Mouse (Mus musculus) liver, postnatal 0 days (tissue): Measurements from ENCODE around the gene Rab2b.
"Not testable (repeated sequence)": the region's sequence is repeated elsewhere in the genome, so short reads cannot be mapped to it uniquely, and the experiment has no call there.

Experiments used
- CTCF ChIP-seq: sonication (generic); IDR thresholded peaks from 2 replicates; pipeline ENCODE4 v1.5.1; 2016; ENCODE audit warnings: antibody characterized with exemption, low read depth
- EP300 ChIP-seq: IDR thresholded peaks from 2 replicates; pipeline ENCODE4 v1.6.1; 2016; ENCODE audit warnings: antibody characterized with exemption, low read depth, mild to moderate bottlenecking

DNA sequence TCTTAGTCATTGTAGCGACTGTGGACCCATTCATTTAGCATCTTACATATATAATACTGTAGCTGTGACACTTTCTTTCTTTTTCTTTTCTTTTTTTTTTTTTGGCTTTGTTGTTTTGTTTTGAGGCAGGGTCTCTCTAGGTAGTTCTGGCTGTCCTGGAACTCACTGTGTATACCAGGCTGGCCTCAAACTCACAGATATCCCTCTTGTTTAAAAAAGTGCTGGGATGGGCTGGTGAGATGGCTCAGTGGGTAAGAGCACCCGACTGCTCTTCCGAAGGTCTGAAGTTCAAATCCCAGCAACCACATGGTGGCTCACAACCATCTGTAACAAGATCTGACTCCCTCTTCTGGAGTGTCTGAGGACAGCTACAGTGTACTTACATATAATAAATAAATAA is 24.2 kb upstream of the Rab2b start:
- not testable (repeated sequence) for TF ChIP-seq EP300, CTCF
